Mouse (Mus musculus): ENCODE data around the gene Mpz. TPM values are rescaled to one million over a fixed set of nuclear protein-coding genes. Genes with fewer than 3 reads are reported as not detected.
A peak's percentile ranks its signal among the peaks of the same experiment; 100 is the strongest.

The Mpz gene
- total RNA-seq, 1 experiment, result 0.36 TPM

DNA sequence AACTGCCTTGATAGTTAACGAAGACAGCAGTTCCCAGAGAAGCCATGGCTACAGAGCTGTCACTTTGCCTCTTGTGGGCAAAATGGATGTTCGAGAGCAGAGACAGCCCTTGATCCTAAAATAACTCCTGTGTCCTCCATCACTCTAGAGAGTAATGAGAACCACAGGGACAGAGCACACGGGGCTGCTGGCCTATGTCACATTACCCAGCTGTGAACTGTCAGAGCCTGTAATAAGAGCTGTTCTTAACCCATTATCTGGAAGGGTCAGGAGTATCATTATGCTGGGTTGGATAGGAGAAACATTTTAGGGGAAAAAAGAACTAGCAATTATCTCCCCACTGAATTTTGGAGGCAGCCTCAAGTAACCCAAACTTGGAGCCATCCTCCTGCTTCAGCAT is 29.6 kb upstream of the Mpz start:
- Histone ChIP-seq H3K4me3 (ENCODE audit: insufficient read depth in 1 of 2, low read depth in 1 of 2, low read length in 2 of 2, poor library complexity in 1 of 2, severe bottlenecking in 1 of 2) (no peak overlapping the region), H3K4me1 (ENCODE audit: control insufficient read depth in 2 of 2, insufficient read depth in 2 of 2, low read length in 2 of 2, poor library complexity in 1 of 2) (peaks cover 0 to 7% of the 10 kb centered on the region in 2 experiments; a peak in 1 of 4 replicates), H3K36me3 (ENCODE audit: control insufficient read depth, insufficient read depth, low read length, poor library complexity, severe bottlenecking) (no peaks in the 10 kb centered on the region), H3K9ac (ENCODE audit: insufficient read depth, low read depth, low read length, poor library complexity, severe bottlenecking) (no peak overlapping the region), H3K27ac (ENCODE audit: insufficient read depth, low read depth, low read length, poor library complexity, severe bottlenecking) (no peak overlapping the region), H3K9me3 (ENCODE audit: control insufficient read depth, insufficient read depth, low read depth, low read length) (no peaks in the 10 kb centered on the region)
- TF ChIP-seq ZNF384 (IDR thresholded peaks at IDR 0.05; ENCODE audit: low read depth, low read length) (no peak), MAFK (IDR thresholded peaks at IDR 0.05; ENCODE audit: insufficient read depth, low read depth, low read length) (no peak), HCFC1 (IDR thresholded peaks at IDR 0.05; ENCODE audit: borderline replicate concordance, insufficient read depth, low read length) (no peak), CHD2 (IDR thresholded peaks at IDR 0.05; ENCODE audit: low read depth, low read length) (no peak), ZC3H11A (IDR thresholded peaks at IDR 0.05; ENCODE audit: borderline replicate concordance, low read depth, low read length) (no peak)
- in situ Hi-C loops (cut with MboI; ENCODE audit: low sequenced_read_pairs in 2 of 2, unreplicated experiment in 2 of 2), result no loop called here
- DNase-seq (ENCODE audit: low read depth, low spot score), result no peak

DNA sequence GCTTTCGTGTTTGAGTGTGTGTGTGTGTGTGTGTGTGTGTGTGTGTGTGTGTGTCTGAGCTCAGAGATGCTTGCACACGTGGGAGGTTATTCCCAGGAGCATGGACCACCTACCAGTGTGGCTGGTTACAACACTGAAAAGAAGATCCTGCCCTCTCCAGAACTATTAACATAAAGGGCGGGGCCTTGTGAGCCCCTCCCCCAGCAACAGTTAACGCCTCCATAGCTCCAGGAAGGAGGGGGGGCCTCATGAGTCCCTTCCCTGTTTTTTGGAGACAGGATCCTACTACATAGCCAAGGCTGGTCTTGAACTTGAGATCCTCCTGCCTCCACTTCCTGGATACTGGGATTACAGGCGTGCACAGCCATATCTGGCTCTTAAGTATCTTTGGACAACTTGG is 28.7 kb upstream of the Mpz start:
- peak; percentile 51 for DNase-seq (ENCODE audit: low read depth, low spot score)
- in situ Hi-C loops (cut with MboI; ENCODE audit: low sequenced_read_pairs in 2 of 2, unreplicated experiment in 2 of 2), result no loop called here
- Histone ChIP-seq H3K27ac (ENCODE audit: insufficient read depth, low read depth, low read length, poor library complexity, severe bottlenecking) (no peak overlapping the region), H3K36me3 (ENCODE audit: control insufficient read depth, insufficient read depth, low read length, poor library complexity, severe bottlenecking) (no peaks in the 10 kb centered on the region), H3K9ac (ENCODE audit: insufficient read depth, low read depth, low read length, poor library complexity, severe bottlenecking) (peak overlapping the region; percentile 26; the same call in 1 of the 2 replicates), H3K4me3 (ENCODE audit: insufficient read depth in 1 of 2, low read depth in 1 of 2, low read length in 2 of 2, poor library complexity in 1 of 2, severe bottlenecking in 1 of 2) (no peak overlapping the region), H3K9me3 (ENCODE audit: control insufficient read depth, insufficient read depth, low read depth, low read length) (no peaks in the 10 kb centered on the region), H3K4me1 (ENCODE audit: control insufficient read depth in 2 of 2, insufficient read depth in 2 of 2, low read length in 2 of 2, poor library complexity in 1 of 2) (peaks cover 1 to 9% of the 10 kb centered on the region in 2 experiments; a peak in 2 of 4 replicates)
- TF ChIP-seq ZNF384 (IDR thresholded peaks at IDR 0.05; ENCODE audit: low read depth, low read length) (no peak), HCFC1 (IDR thresholded peaks at IDR 0.05; ENCODE audit: borderline replicate concordance, insufficient read depth, low read length) (no peak), MAFK (IDR thresholded peaks at IDR 0.05; ENCODE audit: insufficient read depth, low read depth, low read length) (no peak), CHD2 (IDR thresholded peaks at IDR 0.05; ENCODE audit: low read depth, low read length) (no peak), ZC3H11A (IDR thresholded peaks at IDR 0.05; ENCODE audit: borderline replicate concordance, low read depth, low read length) (no peak)

GRCm38 (mm10) chr1:171122932-171123331 is 27.6 kb upstream of the Mpz start:
- DNase-seq (ENCODE audit: low read depth, low spot score), result no peak
- no peaks in the 10 kb centered on the region for H3K9me3 ChIP-seq (ENCODE audit: control insufficient read depth, insufficient read depth, low read depth, low read length)
- no peak overlapping the region for H3K27ac ChIP-seq (ENCODE audit: insufficient read depth, low read depth, low read length, poor library complexity, severe bottlenecking)
- H3K4me3 ChIP-seq (ENCODE audit: insufficient read depth in 1 of 2, low read depth in 1 of 2, low read length in 2 of 2, poor library complexity in 1 of 2, severe bottlenecking in 1 of 2), result no peak overlapping the region
- TF ChIP-seq ZC3H11A (IDR thresholded peaks at IDR 0.05; ENCODE audit: borderline replicate concordance, low read depth, low read length) (no peak), HCFC1 (IDR thresholded peaks at IDR 0.05; ENCODE audit: borderline replicate concordance, insufficient read depth, low read length) (no peak), ZNF384 (IDR thresholded peaks at IDR 0.05; ENCODE audit: low read depth, low read length) (no peak), MAFK (IDR thresholded peaks at IDR 0.05; ENCODE audit: insufficient read depth, low read depth, low read length) (no peak), CHD2 (IDR thresholded peaks at IDR 0.05; ENCODE audit: low read depth, low read length) (no peak)
- H3K9ac ChIP-seq (ENCODE audit: insufficient read depth, low read depth, low read length, poor library complexity, severe bottlenecking), result no peak overlapping the region
- peaks cover 1 to 9% of the 10 kb centered on the region in 2 experiments; a peak in 2 of 4 replicates for H3K4me1 ChIP-seq (ENCODE audit: control insufficient read depth in 2 of 2, insufficient read depth in 2 of 2, low read length in 2 of 2, poor library complexity in 1 of 2)
- H3K36me3 ChIP-seq (ENCODE audit: control insufficient read depth, insufficient read depth, low read length, poor library complexity, severe bottlenecking), result peaks cover 3% of the 10 kb centered on the region; the same call in 1 of the 2 replicates
- in situ Hi-C loops (cut with MboI; ENCODE audit: low sequenced_read_pairs in 2 of 2, unreplicated experiment in 2 of 2), result no loop called here

GRCm38 (mm10) chr1:171124398-171124797 is 26.1 kb upstream of the Mpz start:
- H3K4me3 ChIP-seq (ENCODE audit: insufficient read depth in 1 of 2, low read depth in 1 of 2, low read length in 2 of 2, poor library complexity in 1 of 2, severe bottlenecking in 1 of 2), result no peak overlapping the region
- peaks cover 1 to 9% of the 10 kb centered on the region in 2 experiments; a peak in 2 of 4 replicates for H3K4me1 ChIP-seq (ENCODE audit: control insufficient read depth in 2 of 2, insufficient read depth in 2 of 2, low read length in 2 of 2, poor library complexity in 1 of 2)
- peaks cover 8% of the 10 kb centered on the region; the same call in 1 of the 2 replicates for H3K36me3 ChIP-seq (ENCODE audit: control insufficient read depth, insufficient read depth, low read length, poor library complexity, severe bottlenecking)
- no peaks in the 10 kb centered on the region for H3K9me3 ChIP-seq (ENCODE audit: control insufficient read depth, insufficient read depth, low read depth, low read length)
- DNase-seq (ENCODE audit: low read depth, low spot score), result no peak
- TF ChIP-seq ZC3H11A (IDR thresholded peaks at IDR 0.05; ENCODE audit: borderline replicate concordance, low read depth, low read length) (no peak), CHD2 (IDR thresholded peaks at IDR 0.05; ENCODE audit: low read depth, low read length) (no peak), ZNF384 (IDR thresholded peaks at IDR 0.05; ENCODE audit: low read depth, low read length) (no peak), MAFK (IDR thresholded peaks at IDR 0.05; ENCODE audit: insufficient read depth, low read depth, low read length) (no peak), HCFC1 (IDR thresholded peaks at IDR 0.05; ENCODE audit: borderline replicate concordance, insufficient read depth, low read length) (no peak)
- in situ Hi-C loops (cut with MboI; ENCODE audit: low sequenced_read_pairs in 2 of 2, unreplicated experiment in 2 of 2), result no loop called here
- H3K9ac ChIP-seq (ENCODE audit: insufficient read depth, low read depth, low read length, poor library complexity, severe bottlenecking), result no peak overlapping the region
- H3K27ac ChIP-seq (ENCODE audit: insufficient read depth, low read depth, low read length, poor library complexity, severe bottlenecking), result no peak overlapping the region
